Mouse (Mus musculus): ENCODE results near the gene Vmn1r15.

The Vmn1r15 gene

DNA sequence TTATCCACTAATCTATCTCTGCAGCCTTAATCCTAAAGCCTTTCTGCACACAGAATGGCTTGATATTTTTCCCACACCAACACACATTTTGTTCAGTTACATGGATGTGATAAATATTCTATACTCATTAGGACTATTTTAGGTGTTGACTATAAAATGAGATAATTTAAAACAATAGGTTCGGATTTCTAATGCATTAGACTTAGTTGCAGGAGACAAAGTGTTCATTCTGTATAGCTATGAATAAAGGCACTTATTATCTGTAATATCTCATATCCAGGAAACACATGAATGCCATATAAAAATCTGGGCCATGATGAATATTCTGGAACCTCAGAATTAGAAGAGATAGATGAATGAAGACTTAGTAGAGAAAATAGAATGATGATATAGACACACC, at the start of gene Vmn1r15:
Gene Vmn1r15, plus strand, starts transcription at position 301 of the 400 bp plus-strand sequence.
- no peak for DNase-seq (ENCODE audit: low spot score)

GRCm38 (mm10) chr6:57231386-57231785, 26.4 kb upstream of the Vmn1r15 start, which contains the start of gene Vmn1r14:
TSS of gene Vmn1r14 (plus strand) at chr6:57231686.
- no peak for DNase-seq (ENCODE audit: low spot score)

GRCm38 (mm10) chr6:57260990-57261389, 3.2 kb downstream of the Vmn1r15 start:
- no peak for DNase-seq (ENCODE audit: low spot score)

GRCm38 (mm10) chr6:57271881-57272280, 14.1 kb downstream of the Vmn1r15 start:
- DNase-seq (ENCODE audit: low spot score): no peak

DNA sequence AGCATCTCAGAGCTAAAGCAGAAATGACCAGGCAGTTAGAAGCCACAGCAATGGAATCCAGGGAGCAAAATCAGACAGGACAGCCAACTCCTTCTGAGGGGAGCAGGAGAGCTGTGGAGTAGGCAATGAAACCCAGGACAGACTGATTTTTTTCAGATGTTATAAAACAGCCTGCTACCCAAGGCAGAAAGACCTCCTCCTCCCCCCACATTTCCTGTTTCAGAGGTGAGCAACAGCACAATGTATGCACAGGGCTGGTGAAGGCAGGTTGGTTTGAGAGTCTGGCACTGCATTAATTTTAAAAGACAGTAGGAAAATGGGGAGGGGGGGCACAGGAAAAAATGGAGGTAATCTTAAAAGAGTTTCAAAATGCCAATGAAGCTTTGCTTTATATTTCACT, 14.8 kb downstream of the Vmn1r15 start:
- no peak for DNase-seq (ENCODE audit: low spot score)

- DNase-seq (ENCODE audit: low spot score): no peak
These were observed 21.2 kb downstream of the Vmn1r15 start for GRCm38 (mm10) chr6:57278952-57279351.
